Mouse (Mus musculus): Measurements from ENCODE around the gene D930048N14Rik.
"Not testable (repeated sequence)": the region's sequence is repeated elsewhere in the genome, so short reads cannot be mapped to it uniquely, and the experiment has no call there.

The D930048N14Rik gene

GRCm38 (mm10) chr11:51652889-51653418 is 2.2 kb downstream of the D930048N14Rik start:
- no peak for DNase-seq (ENCODE audit: low spot score)

GRCm38 (mm10) chr11:51653736-51654135 is 3.0 kb downstream of the D930048N14Rik start:
- no peak for DNase-seq (ENCODE audit: low spot score)

GRCm38 (mm10) chr11:51654891-51655290 is 4.1 kb downstream of the D930048N14Rik start:
- DNase-seq (ENCODE audit: low spot score) = no peak

GRCm38 (mm10) chr11:51656798-51657521 is 6.2 kb downstream of the D930048N14Rik start:
- no peak for DNase-seq (ENCODE audit: low spot score)

- DNase-seq (ENCODE audit: low spot score) = no peak
Observed at GRCm38 (mm10) chr11:51658291-51658690, 7.5 kb downstream of the D930048N14Rik start.

GRCm38 (mm10) chr11:51658705-51659104 is 8.0 kb downstream of the D930048N14Rik start:
- DNase-seq (ENCODE audit: low spot score) = no peak

GRCm38 (mm10) chr11:51661867-51662365 is 11.2 kb downstream of the D930048N14Rik start:
- no peak for DNase-seq (ENCODE audit: low spot score)

GRCm38 (mm10) chr11:51662632-51663031 is 11.9 kb downstream of the D930048N14Rik start:
- DNase-seq (ENCODE audit: low spot score) = no peak

GRCm38 (mm10) chr11:51664747-51665146 is 14.0 kb downstream of the D930048N14Rik start:
- not testable (repeated sequence) for DNase-seq (ENCODE audit: low spot score)

- DNase-seq (ENCODE audit: low spot score) = peak; percentile 12
Observed at GRCm38 (mm10) chr11:51670846-51671245, 20.1 kb downstream of the D930048N14Rik start.

GRCm38 (mm10) chr11:51671376-51671775 is 20.6 kb downstream of the D930048N14Rik start:
- peak; percentile 36 for DNase-seq (ENCODE audit: low spot score)

- DNase-seq (ENCODE audit: low spot score) = peak; percentile 47
Observed at GRCm38 (mm10) chr11:51673291-51673690, 22.5 kb downstream of the D930048N14Rik start.

- DNase-seq (ENCODE audit: low spot score) = peak; percentile 27
Observed at GRCm38 (mm10) chr11:51675386-51675785, 24.6 kb downstream of the D930048N14Rik start.

- peak; percentile 27 for DNase-seq (ENCODE audit: low spot score)
Observed at GRCm38 (mm10) chr11:51677737-51678418, 27.1 kb downstream of the D930048N14Rik start.

- peak; percentile 31 for DNase-seq (ENCODE audit: low spot score)
Observed at GRCm38 (mm10) chr11:51679466-51679865, 28.7 kb downstream of the D930048N14Rik start.

GRCm38 (mm10) chr11:51681324-51681975 is 30.7 kb downstream of the D930048N14Rik start:
- peak; percentile 95 for DNase-seq (ENCODE audit: low spot score)

GRCm38 (mm10) chr11:51681976-51682374 is 31.2 kb downstream of the D930048N14Rik start:
- peak; percentile 39 for DNase-seq (ENCODE audit: low spot score)

GRCm38 (mm10) chr11:51688330-51689328 is 37.9 kb downstream of the D930048N14Rik start, which contains the start of gene 0610009B22Rik:
Gene 0610009B22Rik, minus strand, starts transcription at chr11:51688874.
- peak; percentile 100 for DNase-seq (ENCODE audit: low spot score)

GRCm38 (mm10) chr11:51689343-51689742 is 38.6 kb downstream of the D930048N14Rik start:
- DNase-seq (ENCODE audit: low spot score) = no peak

- not testable (repeated sequence) for DNase-seq (ENCODE audit: low spot score)
Observed at GRCm38 (mm10) chr11:51690597-51690996, 39.8 kb downstream of the D930048N14Rik start.

GRCm38 (mm10) chr11:51694984-51695383 is 44.2 kb downstream of the D930048N14Rik start:
- no peak for DNase-seq (ENCODE audit: low spot score)
